Mouse (Mus musculus) kidney, adult 2 months (tissue): ENCODE measurements around the gene Ulk3. TPM values are rescaled to one million over a fixed set of nuclear protein-coding genes. Genes with fewer than 3 reads are reported as not detected.

Experiments
- DNase-seq: peaks from one replicate; pipeline ENCODE4 v3.0.0; 2021
- H3K27ac ChIP-seq: fragments of 200-500 bp; 2 replicates; pipeline ENCODE4 v1.5.1; 2012; ENCODE audit warnings: low read depth, low read length, control low read depth, inconsistent platforms; ENCODE audit not compliant: insufficient read depth
- H3K27me3 ChIP-seq: fragments of 200-500 bp; replicated peaks from 2 replicates; pipeline ENCODE4 v1.6.1; 2012; ENCODE audit warnings: mild to moderate bottlenecking, moderate library complexity, low read length, inconsistent platforms; ENCODE audit not compliant: control insufficient read depth, insufficient read depth
- H3K36me3 ChIP-seq: fragments of 200-500 bp; 2 replicates; pipeline ENCODE4 v1.6.1; 2012; ENCODE audit warnings: mild to moderate bottlenecking, moderate library complexity, low read length, inconsistent platforms; ENCODE audit not compliant: control insufficient read depth, insufficient read depth
- H3K4me1 ChIP-seq: fragments of 200-500 bp; 2 replicates; pipeline ENCODE4 v1.6.1; 2011; ENCODE audit warnings: low read length; ENCODE audit not compliant: control insufficient read depth, insufficient read depth
- H3K4me3 ChIP-seq: fragments of 200-500 bp; 2 replicates; pipeline ENCODE4 v1.5.1; 2011; ENCODE audit warnings: mild to moderate bottlenecking, low read depth, low read length, control low read depth; ENCODE audit not compliant: insufficient read depth
- CTCF ChIP-seq: fragments of 200-500 bp; conservative IDR thresholded peaks from 2 replicates; pipeline ENCODE4 v1.5.1; 2011; ENCODE audit warnings: low read depth, mild to moderate bottlenecking, control low read depth, low read length, moderate library complexity, mixed read lengths; ENCODE audit not compliant: insufficient read depth, insufficient read length
- POLR2A ChIP-seq: fragments of 200-500 bp; IDR thresholded peaks from one replicate; pipeline ENCODE4 v1.6.1; 2011; ENCODE audit warnings: low read depth, low read length, control low read depth
- WGBS: fragments of 180-500 bp; shearing (Covaris S2); methylation state at CpG from one replicate; pipeline ENCODE4 v1.1.7; 2018; 5-methylcytosine and 5-hydroxymethylcytosine counted together
- polyA plus RNA-seq: library from polyadenylated mRNA; depleted of rRNA; stranded (reverse); fragments of >200 nt; gene quantifications from 2 replicates; pipeline ENCODE4 v1.2.3, GENCODE M21; 2012; rRNA removed

The Ulk3 gene
- 26.2 and 26.9 TPM in 2 replicates for polyA plus RNA-seq

GRCm38 (mm10) chr9:57589224-57590126, at the start of gene Ulk3:
Ulk3 (plus strand) TSS chr9:57589452.
- WGBS = under 1% methylated on average over 58 of the region's 58 CpGs
- peak within 1 kb of the TSS; percentile 67 for H3K4me3 ChIP-seq
- peaks cover 13% of the 10 kb centered on the region for H3K4me1 ChIP-seq
- peaks cover 3% of the 10 kb centered on the region; the same call in 1 of the 2 replicates for H3K36me3 ChIP-seq
- DNase-seq = peak; percentile 90
- TF ChIP-seq CTCF = no peak
- TF ChIP-seq POLR2A = peak; percentile 36
- H3K27me3 ChIP-seq = no peaks in the 10 kb centered on the region
- peak within 1 kb of the TSS; percentile 65 for H3K27ac ChIP-seq

GRCm38 (mm10) chr9:57539550-57539949, 49.7 kb upstream of the Ulk3 start:
- no peaks in the 10 kb centered on the region for H3K36me3 ChIP-seq
- no peak overlapping the region for H3K27ac ChIP-seq
- no peak for DNase-seq
- TF ChIP-seq CTCF (no peak), POLR2A (no peak)
- 77% methylated on average over 2 of the region's 2 CpGs for WGBS
- H3K27me3 ChIP-seq = no peaks in the 10 kb centered on the region
- H3K4me3 ChIP-seq = no peak overlapping the region
- peaks cover 8% of the 10 kb centered on the region; the same call in 1 of the 2 replicates for H3K4me1 ChIP-seq

GRCm38 (mm10) chr9:57541312-57541711, 47.9 kb upstream of the Ulk3 start:
- Histone ChIP-seq H3K4me1 (peaks cover 8% of the 10 kb centered on the region; the same call in 1 of the 2 replicates), H3K27me3 (no peaks in the 10 kb centered on the region), H3K27ac (no peak overlapping the region), H3K4me3 (no peak overlapping the region), H3K36me3 (no peaks in the 10 kb centered on the region)
- peak; percentile 66 for DNase-seq
- peak; percentile 24; the same call in 1 of the 2 replicates for TF ChIP-seq CTCF
- TF ChIP-seq POLR2A = no peak
- 3% methylated on average over 1 of the region's 1 CpGs for WGBS

GRCm38 (mm10) chr9:57543951-57544350, 45.3 kb upstream of the Ulk3 start:
- DNase-seq = no peak
- TF ChIP-seq CTCF = no peak
- TF ChIP-seq POLR2A = no peak
- Histone ChIP-seq H3K4me1 (no peaks in the 10 kb centered on the region), H3K4me3 (no peak overlapping the region), H3K27me3 (no peaks in the 10 kb centered on the region), H3K27ac (no peak overlapping the region), H3K36me3 (no peaks in the 10 kb centered on the region)
- whole genome bisulfite sequencing = 54% methylated on average over 3 of the region's 3 CpGs

GRCm38 (mm10) chr9:57547287-57547686, 42.0 kb upstream of the Ulk3 start:
- TF ChIP-seq CTCF = no peak
- TF ChIP-seq POLR2A = no peak
- WGBS = 48% methylated on average over 5 of the region's 5 CpGs
- H3K36me3 ChIP-seq = no peaks in the 10 kb centered on the region
- no peaks in the 10 kb centered on the region for H3K27me3 ChIP-seq
- peak; percentile 68 for DNase-seq
- H3K4me3 ChIP-seq = no peak overlapping the region
- peaks cover 8% of the 10 kb centered on the region; the same call in 1 of the 2 replicates for H3K4me1 ChIP-seq
- H3K27ac ChIP-seq = no peak overlapping the region

- no peaks in the 10 kb centered on the region for H3K36me3 ChIP-seq
- H3K27me3 ChIP-seq = no peaks in the 10 kb centered on the region
- no peak for DNase-seq
- 86% methylated on average over 11 of the region's 11 CpGs for WGBS
- TF ChIP-seq POLR2A (no peak), CTCF (no peak)
- H3K4me1 ChIP-seq = peaks cover 8% of the 10 kb centered on the region; the same call in 1 of the 2 replicates
- H3K4me3 ChIP-seq = no peak overlapping the region
- no peak overlapping the region for H3K27ac ChIP-seq
These were observed 41.4 kb upstream of the Ulk3 start for GRCm38 (mm10) chr9:57547869-57548268.

GRCm38 (mm10) chr9:57549186-57549585, 40.1 kb upstream of the Ulk3 start:
- no peaks in the 10 kb centered on the region for H3K27me3 ChIP-seq
- no peaks in the 10 kb centered on the region for H3K36me3 ChIP-seq
- H3K27ac ChIP-seq = no peak overlapping the region
- WGBS = 92% methylated on average over 4 of the region's 4 CpGs
- no peak overlapping the region for H3K4me3 ChIP-seq
- no peak for DNase-seq
- TF ChIP-seq POLR2A = no peak
- no peak for TF ChIP-seq CTCF
- peaks cover 8% of the 10 kb centered on the region; the same call in 1 of the 2 replicates for H3K4me1 ChIP-seq
